Mouse (Mus musculus): ENCODE measurements around the gene Tnrc6b. TPM values are rescaled to one million over a fixed set of nuclear protein-coding genes. Genes with fewer than 3 reads are reported as not detected.

The Tnrc6b gene
- polyA plus RNA-seq, 1 experiment from 2014 or later: 20.7 TPM

- 61% methylated on average over 4 of the region's 4 CpGs for WGBS
- Histone ChIP-seq H3K27ac (0 out of 2 replicates have a peak overlapping the region, but pooled peaks have one; percentile 22), H3K36me3 (no peaks in the 10 kb centered on the region), H3K4me3 (replicated peaks) (no peak overlapping the region), H3K9me3 (no peaks in the 10 kb centered on the region), H3K27me3 (replicated peaks) (no peaks in the 10 kb centered on the region), H3K4me1 (replicated peaks) (peaks cover 9% of the 10 kb centered on the region), H3K9ac (no peak overlapping the region), H3K4me2 (replicated peaks) (no peak overlapping the region)
- no peak for ATAC-seq
Observed at GRCm38 (mm10) chr15:80979611-80980010, 268.5 kb downstream of the Tnrc6b start.

GRCm38 (mm10) chr15:80981176-80981575, 270.1 kb downstream of the Tnrc6b start:
- peaks cover 9% of the 10 kb centered on the region for H3K4me1 ChIP-seq (replicated peaks)
- no peak overlapping the region for H3K4me2 ChIP-seq (replicated peaks)
- no peak overlapping the region for H3K27ac ChIP-seq
- ATAC-seq: no peak
- H3K27me3 ChIP-seq (replicated peaks): no peaks in the 10 kb centered on the region
- H3K36me3 ChIP-seq: no peaks in the 10 kb centered on the region
- H3K9me3 ChIP-seq: no peaks in the 10 kb centered on the region
- H3K4me3 ChIP-seq (replicated peaks): no peak overlapping the region
- H3K9ac ChIP-seq: no peak overlapping the region
- WGBS: 80% methylated on average over 4 of the region's 4 CpGs

- no peak overlapping the region for H3K4me3 ChIP-seq (replicated peaks)
- H3K27me3 ChIP-seq (replicated peaks): no peaks in the 10 kb centered on the region
- no peaks in the 10 kb centered on the region for H3K9me3 ChIP-seq
- 0 out of 2 replicates have a peak, but pooled peaks have one; percentile 41 for ATAC-seq
- H3K4me2 ChIP-seq (replicated peaks): no peak overlapping the region
- WGBS: 68% methylated on average over 2 of the region's 2 CpGs
- peaks cover 9% of the 10 kb centered on the region for H3K4me1 ChIP-seq (replicated peaks)
- H3K27ac ChIP-seq: no peak overlapping the region
- H3K9ac ChIP-seq: no peak overlapping the region
- H3K36me3 ChIP-seq: no peaks in the 10 kb centered on the region
Observed at GRCm38 (mm10) chr15:80983264-80983663, 272.2 kb downstream of the Tnrc6b start.

GRCm38 (mm10) chr15:80988331-80988730, 277.2 kb downstream of the Tnrc6b start:
- H3K4me3 ChIP-seq (replicated peaks): no peak overlapping the region
- H3K9me3 ChIP-seq: no peaks in the 10 kb centered on the region
- no peak for ATAC-seq
- 58% methylated on average over 1 of the region's 1 CpGs for WGBS
- H3K27ac ChIP-seq: no peak overlapping the region
- H3K27me3 ChIP-seq (replicated peaks): no peaks in the 10 kb centered on the region
- H3K4me2 ChIP-seq (replicated peaks): no peak overlapping the region
- 0 out of 2 replicates have a peak, but pooled peaks cover 2% of the 10 kb centered on the region for H3K4me1 ChIP-seq (replicated peaks)
- no peak overlapping the region for H3K9ac ChIP-seq
- H3K36me3 ChIP-seq: no peaks in the 10 kb centered on the region

GRCm38 (mm10) chr15:80989712-80990111, 278.6 kb downstream of the Tnrc6b start:
- Histone ChIP-seq H3K27me3 (replicated peaks) (no peaks in the 10 kb centered on the region), H3K4me2 (replicated peaks) (no peak overlapping the region), H3K36me3 (no peaks in the 10 kb centered on the region), H3K4me3 (replicated peaks) (no peak overlapping the region), H3K9me3 (no peaks in the 10 kb centered on the region), H3K9ac (no peak overlapping the region), H3K4me1 (replicated peaks) (0 out of 2 replicates have a peak, but pooled peaks cover 2% of the 10 kb centered on the region), H3K27ac (no peak overlapping the region)
- ATAC-seq: peak; percentile 39
- WGBS: 49% methylated on average over 3 of the region's 3 CpGs

Other genes starting within 250 kb of the Tnrc6b start
- not detected in 2 replicates for gene Enthd1, start 146.2 kb upstream of the Tnrc6b start, polyA plus RNA-seq (2015; fragmentation: Nextera tagmentation; extraction: Ambion mirVana)
- gene Grap2, start 138.7 kb upstream of the Tnrc6b start, polyA plus RNA-seq (2015; fragmentation: Nextera tagmentation; extraction: Ambion mirVana): 0.95 and 1.3 TPM in 2 replicates
- 19.2 and 20.2 TPM in 2 replicates for gene Fam83f, start 39.5 kb upstream of the Tnrc6b start, polyA plus RNA-seq (2015; fragmentation: Nextera tagmentation; extraction: Ambion mirVana)
- gene Adsl, start 237.2 kb downstream of the Tnrc6b start, polyA plus RNA-seq (2015; fragmentation: Nextera tagmentation; extraction: Ambion mirVana): 156 and 173 TPM in 2 replicates